Mouse (Mus musculus) midbrain, embryonic 10.5 days (tissue): ENCODE data around the gene 4930470P17Rik. TPM values are rescaled to one million over a fixed set of nuclear protein-coding genes. Genes with fewer than 3 reads are reported as not detected.
"Not testable (repeated sequence)": the region's sequence is repeated elsewhere in the genome, so short reads cannot be mapped to it uniquely, and the experiment has no call there.

ENCODE experiments used
- DNase-seq: peaks from one replicate; pipeline ENCODE4 v3.0.0-alpha.2; 2017; ENCODE audit warnings: low spot score
- H3K27ac ChIP-seq: fragments of 300-500 bp; sonication (generic); replicated peaks from 2 replicates; pipeline ENCODE4 v1.5.1; 2016; ENCODE audit warnings: mild to moderate bottlenecking
- H3K27me3 ChIP-seq: fragments of 300-500 bp; sonication (generic); 2 replicates; pipeline ENCODE4 v1.6.1; 2016; ENCODE audit warnings: low read depth, mild to moderate bottlenecking; ENCODE audit not compliant: poor library complexity, severe bottlenecking
- H3K36me3 ChIP-seq: fragments of 300-500 bp; sonication (generic); 2 replicates; pipeline ENCODE4 v1.6.1; 2016; ENCODE audit warnings: mild to moderate bottlenecking, moderate library complexity
- H3K4me1 ChIP-seq: fragments of 300-500 bp; sonication (generic); 2 replicates; pipeline ENCODE4 v1.6.1; 2016
- H3K4me3 ChIP-seq: fragments of 300-500 bp; sonication (generic); 2 replicates; pipeline ENCODE4 v1.5.1; 2016; ENCODE audit warnings: mild to moderate bottlenecking, moderate library complexity
- H3K9me3 ChIP-seq: fragments of 300-500 bp; sonication (generic); replicated peaks from 2 replicates; pipeline ENCODE4 v1.6.1; 2016; ENCODE audit warnings: mild to moderate bottlenecking
- WGBS: fragments of 180-500 bp; shearing (Covaris S2); methylation state at CpG from one replicate; pipeline ENCODE4 v1.1.7; 2016; 5-methylcytosine and 5-hydroxymethylcytosine counted together
- polyA plus RNA-seq: library from polyadenylated mRNA; unstranded; fragments of >200 nt; fragmentation: Nextera tagmentation; extraction: Ambion mirVana; gene quantifications from 2 replicates; pipeline ENCODE4 v1.2.1, GENCODE M21; 2016

The 4930470P17Rik gene
- polyA plus RNA-seq, 1 experiment from 2014 or later, result not detected

GRCm38 (mm10) chr2:170622985-170623384, 21.2 kb upstream of the 4930470P17Rik start:
- Histone ChIP-seq H3K9me3 (no peaks in the 10 kb centered on the region), H3K27ac (no peak overlapping the region), H3K4me3 (no peak overlapping the region), H3K36me3 (no peaks in the 10 kb centered on the region), H3K4me1 (peaks cover 5% of the 10 kb centered on the region; the same call in 1 of the 2 replicates), H3K27me3 (no peaks in the 10 kb centered on the region)
- WGBS, result 93% methylated on average over 13 of the region's 13 CpGs
- DNase-seq, result no peak

- Histone ChIP-seq H3K27ac (no peak overlapping the region), H3K9me3 (no peaks in the 10 kb centered on the region), H3K36me3 (no peaks in the 10 kb centered on the region), H3K27me3 (no peaks in the 10 kb centered on the region), H3K4me3 (no peak overlapping the region), H3K4me1 (peaks cover 5% of the 10 kb centered on the region; the same call in 1 of the 2 replicates)
- 88% methylated on average over 12 of the region's 12 CpGs for WGBS
- DNase-seq, result no peak
Observed at GRCm38 (mm10) chr2:170618862-170619492, 17.2 kb upstream of the 4930470P17Rik start.

DNA sequence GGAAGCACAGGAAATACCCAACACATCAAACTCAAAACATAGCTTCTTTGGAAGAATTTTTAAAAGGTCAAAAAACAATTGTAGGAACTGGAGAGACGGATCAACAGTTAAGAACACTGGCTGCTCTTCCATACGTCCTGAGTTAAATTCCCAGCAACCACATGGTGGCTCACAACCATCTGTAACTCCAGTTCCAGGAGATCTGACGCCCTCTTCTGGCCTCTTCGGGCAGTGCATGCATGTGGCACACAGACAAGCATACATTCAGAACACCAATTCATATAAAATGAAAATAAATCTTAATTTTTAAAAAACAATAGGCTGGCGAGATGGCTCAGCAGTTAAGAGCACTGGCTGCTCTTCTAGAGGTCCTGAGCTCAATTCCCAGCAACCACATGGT, 10.0 kb upstream of the 4930470P17Rik start:
- DNase-seq, result not testable (repeated sequence)
- WGBS, result 78% methylated on average over 5 of the region's 5 CpGs

DNA sequence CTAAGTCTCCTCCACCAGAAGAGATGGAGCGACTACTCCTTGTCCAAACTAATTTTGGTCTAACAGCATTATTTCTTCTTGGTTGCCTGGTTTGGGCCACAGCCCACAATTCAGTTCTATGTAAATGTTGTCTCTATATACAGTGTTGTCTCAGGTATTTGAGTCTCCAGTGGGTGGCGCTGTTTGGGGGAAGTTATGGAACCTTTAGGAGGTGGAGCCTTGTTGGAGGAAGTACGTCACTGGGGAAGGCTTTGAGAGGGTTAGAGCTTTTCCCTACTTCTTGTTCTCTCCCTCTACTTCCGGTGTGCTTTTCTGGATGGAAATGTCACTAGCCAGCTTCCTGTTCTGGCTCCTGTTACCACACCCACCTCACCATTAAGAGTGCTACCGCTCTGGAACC, 646 bp downstream of the 4930470P17Rik start:
- H3K27me3 ChIP-seq, result no peaks in the 10 kb centered on the region
- peaks cover 4% of the 10 kb centered on the region; the same call in 1 of the 2 replicates for H3K4me1 ChIP-seq
- no peak overlapping the region for H3K27ac ChIP-seq
- 87% methylated on average over 5 of the region's 5 CpGs for whole genome bisulfite sequencing
- no peak overlapping the region for H3K4me3 ChIP-seq
- H3K9me3 ChIP-seq, result no peaks in the 10 kb centered on the region
- no peak for DNase-seq
- H3K36me3 ChIP-seq, result no peaks in the 10 kb centered on the region

More for the DNA sequence above, 10.0 kb upstream of the 4930470P17Rik start:
- not testable (repeated sequence) for H3K4me3 ChIP-seq, H3K4me1 ChIP-seq, H3K27ac ChIP-seq, H3K9me3 ChIP-seq, H3K36me3 ChIP-seq, H3K27me3 ChIP-seq

GRCm38 (mm10) chr2:170597586-170597985, 4.2 kb downstream of the 4930470P17Rik start:
- Histone ChIP-seq H3K4me3 (no peak overlapping the region), H3K36me3 (no peaks in the 10 kb centered on the region), H3K27me3 (no peaks in the 10 kb centered on the region), H3K4me1 (peaks cover 4% of the 10 kb centered on the region; the same call in 1 of the 2 replicates), H3K9me3 (peaks cover 8% of the 10 kb centered on the region), H3K27ac (no peak overlapping the region)
- WGBS, result 11% methylated on average over 2 of the region's 2 CpGs
- DNase-seq, result peak; percentile 26

DNA sequence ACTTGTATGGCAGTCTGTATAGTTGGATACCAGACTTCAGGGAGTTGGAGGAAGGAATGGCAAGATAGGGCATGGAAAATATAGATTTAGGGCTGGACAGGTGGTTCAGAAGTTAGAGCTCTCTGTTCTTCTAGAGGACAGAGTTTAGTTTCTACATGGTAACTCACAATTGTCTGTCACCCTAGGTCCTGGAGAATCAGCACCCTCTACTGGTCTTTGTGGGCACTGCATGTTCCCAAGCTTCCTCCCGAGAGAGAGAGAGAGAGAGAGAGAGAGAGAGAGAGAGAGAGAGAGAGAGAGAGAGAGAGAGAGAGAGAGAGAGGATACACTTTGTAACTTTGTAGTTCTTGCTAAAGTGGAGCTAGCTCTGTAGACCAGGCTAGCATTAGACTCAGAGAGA, 5.1 kb downstream of the 4930470P17Rik start:
- Histone ChIP-seq H3K9me3 (peaks cover 8% of the 10 kb centered on the region), H3K27ac (no peak overlapping the region), H3K4me3 (no peak overlapping the region), H3K4me1 (peaks cover 1% of the 10 kb centered on the region; the same call in 1 of the 2 replicates), H3K27me3 (no peaks in the 10 kb centered on the region), H3K36me3 (no peaks in the 10 kb centered on the region)
- DNase-seq, result peak; percentile 55
- 0% methylated on average over 1 of the region's 1 CpGs for WGBS

DNA sequence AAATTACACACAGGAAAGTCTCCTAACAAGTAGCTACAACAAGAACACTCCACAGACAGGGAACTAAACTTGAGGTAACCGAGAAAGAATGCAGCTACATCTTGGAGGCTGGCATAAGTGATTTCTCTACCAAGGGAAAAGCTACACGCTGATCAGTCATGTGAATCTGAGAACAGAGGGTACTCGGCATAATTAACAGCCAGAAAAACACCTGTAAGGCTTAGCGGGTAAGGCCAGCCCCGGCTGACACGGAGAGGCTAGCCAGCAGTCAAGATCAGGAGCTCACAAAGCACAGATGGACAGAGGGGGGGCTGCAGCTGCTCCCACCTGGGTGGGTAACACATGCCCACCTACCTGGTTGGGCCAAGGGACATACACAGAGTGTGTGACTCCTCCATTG, 9.7 kb downstream of the 4930470P17Rik start:
- Histone ChIP-seq H3K9me3 (peaks cover 8% of the 10 kb centered on the region), H3K36me3 (no peaks in the 10 kb centered on the region), H3K27ac (no peak overlapping the region), H3K4me3 (no peak overlapping the region), H3K4me1 (peaks cover 2% of the 10 kb centered on the region), H3K27me3 (no peaks in the 10 kb centered on the region)
- no peak for DNase-seq
- 89% methylated on average over 6 of the region's 6 CpGs for WGBS

DNA sequence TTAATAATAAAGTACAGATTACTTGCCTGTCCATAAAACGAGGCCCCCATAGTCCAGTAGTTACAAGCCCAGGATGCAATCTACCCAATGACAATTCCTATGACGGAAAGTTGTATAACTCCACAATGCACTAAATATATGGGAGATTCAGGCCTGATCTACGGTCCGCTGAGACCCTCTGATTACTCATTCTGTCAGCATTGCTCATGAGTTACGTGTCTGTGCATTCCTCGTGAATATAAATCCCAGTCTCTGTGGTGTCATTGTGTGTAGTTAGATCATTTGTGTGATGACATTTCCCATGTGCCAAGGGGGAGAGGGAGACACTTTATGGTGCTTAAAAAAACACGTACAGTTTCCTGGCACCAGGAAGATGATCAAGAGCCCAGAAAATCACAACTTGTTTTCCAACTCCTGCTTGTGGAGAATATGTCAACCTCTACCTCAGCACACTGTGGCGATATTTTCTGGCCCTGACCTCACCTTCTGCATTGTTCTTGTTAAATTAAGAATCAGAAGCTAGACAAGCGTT, 13.4 kb downstream of the 4930470P17Rik start:
- peaks cover 14% of the 10 kb centered on the region for H3K4me1 ChIP-seq
- H3K27me3 ChIP-seq, result no peaks in the 10 kb centered on the region
- no peak for DNase-seq
- no peak overlapping the region for H3K4me3 ChIP-seq
- no peak overlapping the region for H3K27ac ChIP-seq
- no peaks in the 10 kb centered on the region for H3K36me3 ChIP-seq
- H3K9me3 ChIP-seq, result no peaks in the 10 kb centered on the region
- WGBS, result 91% methylated on average over 9 of the region's 9 CpGs

DNA sequence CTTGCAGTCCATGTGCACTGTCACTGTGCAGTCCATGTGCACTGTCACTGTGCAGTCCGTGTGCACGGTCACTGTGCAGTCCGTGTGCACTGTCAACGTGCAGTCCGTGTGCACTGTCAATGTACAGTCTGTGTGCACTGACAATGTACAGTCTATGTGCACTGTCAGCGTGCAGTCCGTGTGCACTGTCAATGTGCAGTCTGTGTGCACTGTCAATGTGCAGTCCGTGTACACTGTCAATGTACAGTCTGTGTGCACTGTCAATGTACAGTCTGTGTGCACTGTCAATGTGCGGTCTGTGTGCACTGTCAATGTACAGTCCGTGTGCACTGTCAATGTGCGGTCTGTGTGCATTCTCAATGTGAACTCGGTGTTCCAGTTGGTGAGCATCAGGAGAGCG, 17.1 kb downstream of the 4930470P17Rik start:
- no peak for DNase-seq
- no peaks in the 10 kb centered on the region for H3K9me3 ChIP-seq
- H3K27me3 ChIP-seq, result no peaks in the 10 kb centered on the region
- peaks cover 14% of the 10 kb centered on the region for H3K4me1 ChIP-seq
- H3K36me3 ChIP-seq, result no peaks in the 10 kb centered on the region
- WGBS, result 95% methylated on average over 13 of the region's 13 CpGs
- no peak overlapping the region for H3K4me3 ChIP-seq
- H3K27ac ChIP-seq, result no peak overlapping the region

DNA sequence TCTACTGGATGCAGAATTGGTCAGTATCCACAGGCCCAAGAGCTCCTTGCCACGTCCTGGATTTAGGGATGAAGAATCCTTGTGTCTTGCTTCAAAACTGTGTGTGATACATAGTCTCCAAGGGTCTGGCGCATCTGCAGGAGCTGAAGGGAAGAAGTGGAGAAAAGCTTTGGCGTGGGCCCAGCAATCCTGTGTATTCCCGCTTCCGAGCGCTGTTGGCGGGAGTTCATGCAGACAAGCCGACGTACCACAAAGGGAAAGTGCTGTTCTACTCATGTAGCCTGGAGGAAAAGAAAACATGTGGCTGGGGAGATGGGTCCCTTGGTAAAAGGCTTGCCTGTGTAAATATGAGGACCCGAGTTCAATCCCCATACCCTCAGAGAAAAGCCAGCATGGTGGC, 22.3 kb downstream of the 4930470P17Rik start:
- Histone ChIP-seq H3K4me1 (no peaks in the 10 kb centered on the region), H3K27ac (no peak overlapping the region), H3K36me3 (no peaks in the 10 kb centered on the region), H3K4me3 (no peak overlapping the region), H3K9me3 (no peaks in the 10 kb centered on the region), H3K27me3 (no peaks in the 10 kb centered on the region)
- DNase-seq, result no peak
- WGBS, result 89% methylated on average over 10 of the region's 10 CpGs

DNA sequence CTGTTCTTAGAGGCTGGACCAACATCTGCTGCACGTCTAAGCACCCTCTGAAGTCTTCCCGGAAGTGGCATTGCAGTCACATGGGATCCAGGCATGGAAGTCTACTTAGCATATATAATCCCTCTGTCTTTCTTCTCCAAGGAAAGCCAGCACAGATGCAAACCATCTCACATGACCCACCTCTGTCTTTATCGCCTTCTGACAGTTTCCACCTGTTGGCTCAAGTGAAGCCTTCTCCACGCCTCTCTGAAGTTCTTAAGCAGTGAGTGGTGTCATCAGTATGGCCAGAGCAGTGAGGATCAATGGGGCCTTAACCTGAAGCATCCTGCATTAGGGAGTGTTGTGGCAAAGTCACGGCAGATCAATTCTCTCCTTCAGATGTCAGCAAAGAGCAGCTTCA, 23.2 kb downstream of the 4930470P17Rik start:
- Histone ChIP-seq H3K4me3 (no peak overlapping the region), H3K27me3 (no peaks in the 10 kb centered on the region), H3K4me1 (no peaks in the 10 kb centered on the region), H3K27ac (no peak overlapping the region), H3K36me3 (no peaks in the 10 kb centered on the region), H3K9me3 (no peaks in the 10 kb centered on the region)
- 85% methylated on average over 5 of the region's 5 CpGs for WGBS
- DNase-seq, result no peak

GRCm38 (mm10) chr2:170577502-170577901, 24.3 kb downstream of the 4930470P17Rik start:
- no peaks in the 10 kb centered on the region for H3K36me3 ChIP-seq
- no peaks in the 10 kb centered on the region for H3K4me1 ChIP-seq
- no peak overlapping the region for H3K4me3 ChIP-seq
- 88% methylated on average over 3 of the region's 3 CpGs for WGBS
- no peaks in the 10 kb centered on the region for H3K27me3 ChIP-seq
- H3K9me3 ChIP-seq, result no peaks in the 10 kb centered on the region
- H3K27ac ChIP-seq, result no peak overlapping the region
- no peak for DNase-seq

- H3K27me3 ChIP-seq, result no peaks in the 10 kb centered on the region
Observed at GRCm38 (mm10) chr2:170576077-170576476, 25.7 kb downstream of the 4930470P17Rik start.

More at GRCm38 (mm10) chr2:170576077-170576476, 25.7 kb downstream of the 4930470P17Rik start:
- no peaks in the 10 kb centered on the region for H3K36me3 ChIP-seq
- no peak overlapping the region for H3K27ac ChIP-seq
- no peak for DNase-seq
- H3K4me1 ChIP-seq, result no peaks in the 10 kb centered on the region
- WGBS, result 89% methylated on average over 12 of the region's 12 CpGs
- no peaks in the 10 kb centered on the region for H3K9me3 ChIP-seq
- no peak overlapping the region for H3K4me3 ChIP-seq
